Mouse (Mus musculus): Measurements from ENCODE around the gene Col16a1. TPM values are rescaled to one million over a fixed set of nuclear protein-coding genes. Genes with fewer than 3 reads are reported as not detected.
A peak's percentile ranks its signal among the peaks of the same experiment; 100 is the strongest.

Col16a1 gene
- polyA plus RNA-seq, 1 experiment = 97.7 TPM

- no peak for DNase-seq (ENCODE audit: low spot score)
These were observed 36.8 kb downstream of the Col16a1 start for GRCm38 (mm10) chr4:130084331-130084945.

GRCm38 (mm10) chr4:130085246-130085820 lies 37.7 kb downstream of the Col16a1 start:
- DNase-seq (ENCODE audit: low spot score) = no peak

GRCm38 (mm10) chr4:130087293-130087692 lies 39.7 kb downstream of the Col16a1 start:
- DNase-seq (ENCODE audit: low spot score) = peak; percentile 93

- DNase-seq (ENCODE audit: low spot score) = no peak
These were observed 47.5 kb downstream of the Col16a1 start for GRCm38 (mm10) chr4:130095137-130095536.

- no peak for DNase-seq (ENCODE audit: low spot score)
These were observed 53.5 kb downstream of the Col16a1 start for GRCm38 (mm10) chr4:130101183-130101582.

GRCm38 (mm10) chr4:130102111-130102651 lies 54.5 kb downstream of the Col16a1 start, which contains the start of gene Pef1:
Gene Pef1 (plus strand): TSS chr4:130102558.
- DNase-seq (ENCODE audit: low spot score) = no peak

- DNase-seq (ENCODE audit: low spot score) = no peak
These were observed 56.0 kb downstream of the Col16a1 start for GRCm38 (mm10) chr4:130103632-130104031.

- DNase-seq (ENCODE audit: low spot score) = no peak
These were observed 56.9 kb downstream of the Col16a1 start for GRCm38 (mm10) chr4:130104584-130104983.

- no peak for DNase-seq (ENCODE audit: low spot score)
These were observed 59.4 kb downstream of the Col16a1 start for GRCm38 (mm10) chr4:130107065-130107443.

- DNase-seq (ENCODE audit: low spot score) = peak; percentile 98
These were observed 59.9 kb downstream of the Col16a1 start for GRCm38 (mm10) chr4:130107444-130108131.

GRCm38 (mm10) chr4:130108929-130109328 lies 61.3 kb downstream of the Col16a1 start:
- DNase-seq (ENCODE audit: low spot score) = no peak

- DNase-seq (ENCODE audit: low spot score) = no peak
These were observed 62.0 kb downstream of the Col16a1 start for GRCm38 (mm10) chr4:130109666-130110065.

- DNase-seq (ENCODE audit: low spot score) = no peak
These were observed 62.5 kb downstream of the Col16a1 start for GRCm38 (mm10) chr4:130110091-130110490.

- no peak for DNase-seq (ENCODE audit: low spot score)
These were observed 64.7 kb downstream of the Col16a1 start for GRCm38 (mm10) chr4:130112299-130112698.

- DNase-seq (ENCODE audit: low spot score) = no peak
These were observed 65.1 kb downstream of the Col16a1 start for GRCm38 (mm10) chr4:130112732-130113131.

GRCm38 (mm10) chr4:130120752-130121151 lies 73.1 kb downstream of the Col16a1 start:
- no peak for DNase-seq (ENCODE audit: low spot score)

- no peak for DNase-seq (ENCODE audit: low spot score)
These were observed 73.9 kb downstream of the Col16a1 start for GRCm38 (mm10) chr4:130121560-130121959.

- no peak for DNase-seq (ENCODE audit: low spot score)
These were observed 75.4 kb downstream of the Col16a1 start for GRCm38 (mm10) chr4:130123020-130123419.

GRCm38 (mm10) chr4:130124110-130124509 lies 76.5 kb downstream of the Col16a1 start:
- DNase-seq (ENCODE audit: low spot score) = no peak

- DNase-seq (ENCODE audit: low spot score) = no peak
These were observed 77.5 kb downstream of the Col16a1 start for GRCm38 (mm10) chr4:130125164-130125563.

GRCm38 (mm10) chr4:130125935-130126334 lies 78.3 kb downstream of the Col16a1 start:
- no peak for DNase-seq (ENCODE audit: low spot score)

GRCm38 (mm10) chr4:130128907-130129306 lies 81.3 kb downstream of the Col16a1 start:
- DNase-seq (ENCODE audit: low spot score) = no peak

GRCm38 (mm10) chr4:130130082-130130481 lies 82.4 kb downstream of the Col16a1 start:
- no peak for DNase-seq (ENCODE audit: low spot score)
